Mouse (Mus musculus): Measurements from ENCODE around the gene Neu4.
"Not testable (repeated sequence)": the region's sequence is repeated elsewhere in the genome, so short reads cannot be mapped to it uniquely, and the experiment has no call there.

Gene Neu4

DNA sequence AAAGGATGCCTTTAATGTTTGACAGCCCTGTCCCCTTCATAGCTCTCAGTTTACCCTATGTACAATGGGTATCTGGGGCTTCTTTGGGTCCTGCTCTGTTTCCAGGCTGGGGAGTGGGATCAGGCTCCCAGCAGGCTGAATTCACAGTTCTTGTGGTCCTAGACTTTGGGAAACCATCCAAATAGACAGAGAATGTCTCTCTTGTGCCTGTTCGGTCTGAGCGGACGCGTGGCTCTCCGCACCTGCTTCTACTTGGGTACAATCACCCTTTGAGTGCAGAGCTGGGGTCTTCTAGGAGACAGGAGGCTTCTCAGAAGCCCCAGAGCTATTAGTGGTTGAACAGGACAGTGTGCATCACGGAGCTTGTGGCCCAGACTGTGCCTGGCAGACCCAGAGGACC is at the start of gene Neu4:
Gene Neu4, plus strand, starts transcription at position 301 of the 400 bp plus-strand sequence.
- DNase-seq, result no peak

- DNase-seq, result not testable (repeated sequence)
These were observed 49.5 kb upstream of the Neu4 start for GRCm38 (mm10) chr1:93970797-93971196.

- not testable (repeated sequence) for DNase-seq
These were observed 44.5 kb upstream of the Neu4 start for GRCm38 (mm10) chr1:93975764-93976163.

DNA sequence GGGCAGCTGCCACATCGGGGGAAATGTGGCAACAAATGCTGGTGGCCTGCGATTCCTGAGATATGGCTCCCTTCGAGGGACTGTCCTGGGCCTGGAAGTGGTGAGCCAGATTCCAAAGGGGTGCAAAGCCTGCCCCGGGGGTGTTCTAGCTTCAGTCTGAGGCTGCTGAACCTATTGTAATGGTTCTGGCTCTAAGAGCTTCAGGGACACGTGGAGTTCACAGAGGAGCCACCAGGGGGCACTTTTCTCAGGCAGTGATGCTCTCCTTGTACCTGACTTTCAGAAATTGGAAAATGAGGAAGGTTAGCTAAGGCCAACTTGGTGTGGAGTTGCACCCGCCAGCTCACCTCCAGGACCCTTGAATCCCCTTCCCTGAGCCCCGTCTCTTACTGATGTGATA is 42.0 kb upstream of the Neu4 start:
- DNase-seq, result not testable (repeated sequence)

DNA sequence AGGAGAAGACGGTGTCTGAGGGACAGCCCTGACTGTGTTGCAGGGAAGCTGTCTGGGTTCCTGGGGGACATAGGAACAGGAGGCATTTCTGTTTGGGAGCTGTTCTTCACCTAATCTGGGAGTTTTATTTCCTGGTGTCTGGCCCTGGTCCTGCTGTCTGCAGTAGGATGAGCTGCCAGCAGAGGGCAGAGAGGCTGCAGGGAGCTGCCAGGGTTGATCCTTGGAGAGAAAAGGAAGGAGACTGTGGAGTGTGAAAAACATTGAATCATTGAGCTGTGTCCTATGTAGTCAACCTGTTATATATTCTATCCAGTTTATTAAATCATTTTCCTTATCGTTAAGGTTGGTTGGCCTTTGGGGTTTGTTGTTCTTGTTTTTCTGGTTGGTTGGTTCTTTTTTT is 39.3 kb upstream of the Neu4 start:
- not testable (repeated sequence) for DNase-seq

DNA sequence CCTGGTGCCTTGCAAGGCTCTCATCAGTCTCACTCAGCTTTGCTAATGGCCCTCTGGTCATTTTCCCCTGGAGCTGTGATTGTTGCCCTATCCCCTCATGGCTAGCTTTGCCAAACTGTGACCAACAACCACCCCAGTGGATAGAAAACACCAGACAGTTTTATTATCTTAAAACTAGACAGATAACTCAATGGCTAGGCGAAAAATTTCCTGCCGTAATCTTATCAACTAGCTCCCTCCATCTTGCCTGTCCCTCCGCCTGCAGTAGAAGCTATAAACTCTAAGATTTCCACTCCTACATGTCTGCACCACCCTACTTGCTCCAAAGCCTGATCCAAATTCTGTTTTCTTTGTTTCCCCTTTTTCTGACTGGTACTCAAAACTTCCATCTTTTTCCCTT is 34.1 kb upstream of the Neu4 start:
- no peak for DNase-seq

GRCm38 (mm10) chr1:93988786-93989185 is 31.5 kb upstream of the Neu4 start:
- no peak for DNase-seq

GRCm38 (mm10) chr1:93990209-93990608 is 30.0 kb upstream of the Neu4 start, which contains the start of gene Gal3st2c:
Gene Gal3st2c, plus strand, starts transcription at chr1:93990509.
- DNase-seq, result not testable (repeated sequence)

GRCm38 (mm10) chr1:93991068-93991467 is 29.2 kb upstream of the Neu4 start:
- DNase-seq, result not testable (repeated sequence)

GRCm38 (mm10) chr1:93991491-93991890 is 28.8 kb upstream of the Neu4 start:
- DNase-seq, result not testable (repeated sequence)

DNA sequence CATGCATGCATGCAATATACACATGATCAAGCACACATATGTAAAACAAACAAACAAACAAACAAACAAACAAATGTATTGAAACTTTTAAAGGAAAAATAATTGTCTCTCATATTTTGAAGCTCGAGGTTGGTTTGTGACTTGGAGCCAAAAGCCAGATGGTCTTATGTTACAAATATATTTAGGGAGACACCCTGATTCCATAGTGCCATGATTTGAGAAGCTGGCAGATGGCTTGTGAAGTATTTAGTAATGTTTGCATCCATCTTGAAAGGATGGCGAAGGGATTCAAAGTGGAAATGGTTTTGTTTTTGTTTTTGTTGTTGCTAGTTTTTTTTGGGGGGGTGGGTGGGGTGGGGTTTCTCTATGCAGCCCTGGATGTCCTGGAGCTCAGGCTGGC is 19.2 kb upstream of the Neu4 start:
- DNase-seq, result no peak

- not testable (repeated sequence) for DNase-seq
These were observed 14.2 kb upstream of the Neu4 start for GRCm38 (mm10) chr1:94005954-94006506.

GRCm38 (mm10) chr1:94008826-94009225 is 11.4 kb upstream of the Neu4 start:
- not testable (repeated sequence) for DNase-seq

- DNase-seq, result no peak
These were observed 8.6 kb upstream of the Neu4 start for GRCm38 (mm10) chr1:94011643-94012042.

- no peak for DNase-seq
These were observed 7.4 kb downstream of the Neu4 start for GRCm38 (mm10) chr1:94027506-94028108.

DNA sequence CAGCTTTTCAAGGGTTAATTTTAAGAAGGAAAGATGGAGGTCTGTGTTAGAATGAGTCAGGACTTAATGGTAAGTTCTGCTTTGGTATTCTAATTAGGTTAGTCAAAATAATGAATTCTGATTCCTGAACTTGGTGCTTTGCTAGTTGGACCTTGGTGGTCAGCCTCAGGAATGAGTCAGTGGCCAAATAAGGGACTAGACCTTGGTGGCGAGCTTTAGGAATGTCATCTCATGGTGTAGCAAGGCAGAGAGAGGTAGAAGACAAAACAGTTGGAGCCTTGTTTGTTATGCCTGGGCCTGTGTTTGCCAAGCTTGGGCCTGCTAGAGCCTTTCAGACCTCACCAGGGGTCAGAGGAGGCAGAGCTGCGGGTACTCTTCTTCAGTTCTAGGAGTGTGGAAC is 8.5 kb downstream of the Neu4 start:
- no peak for DNase-seq

DNA sequence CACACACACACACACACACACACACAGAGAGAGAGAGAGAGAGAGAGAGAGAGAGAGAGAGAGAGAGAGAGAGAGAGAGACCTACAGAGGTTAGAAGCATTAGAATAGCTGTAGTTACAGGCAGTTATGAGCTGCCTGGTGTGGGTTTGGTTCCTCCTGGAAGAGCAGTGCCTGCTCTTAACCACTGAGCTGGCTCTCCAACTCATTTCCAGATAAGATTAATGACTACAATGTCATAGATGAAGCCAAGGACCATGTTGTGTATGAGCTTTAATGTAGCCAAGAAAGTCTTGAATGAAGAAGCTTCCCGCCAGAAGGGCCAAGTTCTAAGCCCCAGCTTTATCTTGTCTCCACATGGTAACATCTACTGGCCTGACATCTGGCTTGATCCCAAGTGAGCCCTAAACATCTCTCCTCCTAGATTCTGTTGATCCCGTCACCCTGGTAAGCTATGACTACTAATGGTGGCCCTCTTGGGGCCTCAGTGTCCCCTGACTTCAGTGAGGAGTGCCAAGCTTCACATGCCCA is 12.9 kb downstream of the Neu4 start:
- no peak for DNase-seq

GRCm38 (mm10) chr1:94034984-94035743 is 14.9 kb downstream of the Neu4 start:
- DNase-seq, result peak; percentile 76 to 79

- DNase-seq, result no peak
These were observed 20.1 kb downstream of the Neu4 start for GRCm38 (mm10) chr1:94040391-94040790.

DNA sequence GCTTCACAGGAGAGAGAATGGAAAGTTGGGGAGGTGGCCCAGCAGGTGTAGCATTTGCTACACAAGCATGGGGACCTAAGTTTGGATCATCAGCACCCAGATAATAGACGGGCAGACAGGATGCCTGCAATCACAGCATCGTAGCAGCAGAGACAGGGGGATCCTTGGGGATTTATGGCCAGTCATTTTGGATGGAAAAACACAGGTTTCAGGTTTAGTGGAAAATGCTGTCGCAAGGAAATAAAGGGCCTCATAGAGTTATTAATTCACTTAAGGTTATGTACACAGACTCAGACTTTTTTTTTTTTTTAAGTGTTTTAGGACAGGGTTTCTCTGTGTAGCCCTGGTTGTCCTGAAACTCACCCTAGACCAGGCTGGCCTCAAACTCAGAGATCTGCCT is 25.3 kb downstream of the Neu4 start:
- DNase-seq, result no peak

DNA sequence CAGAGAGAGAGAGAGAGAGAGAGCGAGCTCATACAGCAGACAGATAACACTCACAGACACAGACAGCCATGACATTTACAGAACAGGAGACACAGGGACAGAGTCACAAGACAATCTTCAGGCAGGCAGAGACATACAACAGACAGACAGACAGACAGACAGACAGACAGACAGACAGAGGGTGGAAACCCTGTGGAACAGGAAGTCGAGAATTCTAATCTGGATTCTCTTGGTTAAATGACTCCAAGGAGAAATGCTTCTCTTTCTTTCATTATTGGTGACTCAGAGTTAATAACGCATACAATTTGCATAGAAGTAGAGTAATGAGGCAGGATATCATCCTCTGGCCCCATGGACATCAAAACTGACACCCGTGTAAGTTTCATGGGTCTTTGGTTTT is 26.3 kb downstream of the Neu4 start:
- DNase-seq, result no peak

DNA sequence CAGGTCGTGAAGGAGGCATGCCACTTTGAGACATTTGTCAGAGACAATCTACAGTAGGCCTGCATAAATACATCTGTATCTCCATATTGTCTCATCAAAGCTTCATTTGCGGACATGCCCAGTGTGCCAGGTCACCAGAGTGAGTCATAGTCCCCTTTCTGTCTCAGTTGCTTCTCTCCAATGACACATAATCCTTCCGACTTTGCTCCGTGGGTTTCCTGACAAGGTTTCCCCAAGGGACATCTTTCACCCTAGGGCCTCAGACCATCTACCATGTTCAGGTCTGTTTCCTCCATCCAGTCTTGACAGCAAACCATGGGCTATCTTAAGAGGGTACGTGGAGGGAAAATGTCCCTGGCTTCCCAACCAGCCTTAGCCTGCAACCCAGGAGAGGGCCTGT is 30.9 kb downstream of the Neu4 start:
- DNase-seq, result no peak

GRCm38 (mm10) chr1:94052373-94052772 is 32.1 kb downstream of the Neu4 start, which contains the start of gene Pdcd1:
Gene Pdcd1, minus strand, starts transcription at chr1:94052553.
- no peak for DNase-seq

All from lung, adult 18-20 months (tissue).